Comparison of ENCODE assay signal across 21 mouse cellular contexts in genomic region chr8:65018423-65018822, GRCm38 (mm10). TPM values are rescaled to one million over a fixed set of nuclear protein-coding genes. Genes with fewer than 3 reads are reported as not detected.
DNase-seq lines count a peak whose midpoint lies in the region; ATAC-seq and TF ChIP-seq lines count a peak whose summit lies in the region.
"Had no signal": no experiment of that assay in that cellular context is flagged by ENCODE, and none has a peak within 500 bp of the region (broad histone marks: within the 10 kb centered on the region; RNA-seq: fewer than 3 reads in every experiment).

TSS of gene Trim61 (minus strand) at chr8:65018523.
TSS of gene Trim60 (minus strand) at chr8:65018584.

- no peak for ATAC-seq in midbrain, embryonic 11.5 days (ENCODE audit: low FRiP score)
- no peak for ATAC-seq in midbrain, embryonic 14.5 days (ENCODE audit: low FRiP score, low TSS enrichment)
- ATAC-seq: activated CD4-positive, CD25-positive, alpha-beta regulatory T cell, adult 4 months; CD4-positive, CD25-positive, alpha-beta regulatory T cell, adult 4 months; Patski had no signal

- no peak within 1 kb of the TSS for H3K4me3 ChIP-seq in midbrain, embryonic 11.5 days (ENCODE audit: low read depth, low read length)
- H3K4me3 ChIP-seq in midbrain, embryonic 14.5 days (replicated peaks; ENCODE audit: low read depth, low read length), result no peak within 1 kb of the TSS
- H3K4me3 ChIP-seq in testis, adult 2 months (ENCODE audit: control insufficient read depth, low read depth, low read length), result no peak within 1 kb of the TSS

- no peaks in the 10 kb centered on the region for H3K4me1 ChIP-seq in midbrain, embryonic 11.5 days (ENCODE audit: control insufficient read depth, insufficient read depth, low read length)
- H3K4me1 ChIP-seq in midbrain, embryonic 14.5 days (ENCODE audit: control insufficient read depth, insufficient read depth, low read length), result no peaks in the 10 kb centered on the region
- H3K4me1 ChIP-seq in testis, adult 2 months (ENCODE audit: control insufficient read depth, insufficient read depth, low read length), result peaks cover 3% of the 10 kb centered on the region; the same call in 1 of the 2 replicates

- no peak within 1 kb of the TSS for H3K9ac ChIP-seq in midbrain, embryonic 11.5 days (ENCODE audit: low read length)
- H3K9ac ChIP-seq in midbrain, embryonic 14.5 days (replicated peaks; ENCODE audit: low read length), result no peak within 1 kb of the TSS

- H3K27me3 ChIP-seq in midbrain, embryonic 11.5 days (ENCODE audit: control insufficient read depth, insufficient read depth, low read length), result no peaks in the 10 kb centered on the region
- no peaks in the 10 kb centered on the region for H3K27me3 ChIP-seq in midbrain, embryonic 14.5 days (ENCODE audit: control insufficient read depth, insufficient read depth, low read length)
- H3K27me3 ChIP-seq in testis, adult 2 months (ENCODE audit: control insufficient read depth, insufficient read depth, low read length), result no peaks in the 10 kb centered on the region
- H3K27me3 ChIP-seq: CH12.LX, Patski had no signal

- no peaks in the 10 kb centered on the region for H3K9me3 ChIP-seq in midbrain, embryonic 11.5 days (ENCODE audit: control insufficient read depth, low read length)
- H3K9me3 ChIP-seq in midbrain, embryonic 14.5 days (ENCODE audit: control insufficient read depth, low read length), result no peaks in the 10 kb centered on the region
- H3K9me3 ChIP-seq: G1E had no signal

- no peak within 1 kb of the TSS for H3K4me2 ChIP-seq in midbrain, embryonic 11.5 days
- no peak within 1 kb of the TSS for H3K4me2 ChIP-seq in midbrain, embryonic 14.5 days (ENCODE audit: low read length)

- no peak for TF ChIP-seq CTCF in testis, adult 2 months (IDR thresholded peaks at IDR 0.05; ENCODE audit: control insufficient read depth, insufficient read depth, insufficient replicate concordance, low read depth, low read length)

- TF ChIP-seq POLR2A in testis, adult 2 months (IDR thresholded peaks at IDR 0.05; ENCODE audit: control insufficient read depth, low read depth, low read length), result no peak

- H3K27ac ChIP-seq in midbrain, embryonic 11.5 days (ENCODE audit: low read depth, low read length), result no peak within 1 kb of the TSS
- H3K27ac ChIP-seq in midbrain, embryonic 14.5 days (replicated peaks; ENCODE audit: low read depth, low read length), result no peak within 1 kb of the TSS
- peak within 1 kb of the TSS; percentile 67 for H3K27ac ChIP-seq in testis, adult 2 months (ENCODE audit: control insufficient read depth, insufficient read depth, low read depth, low read length)

- peak; percentile 28 for DNase-seq in midbrain, embryonic 11.5 days (ENCODE audit: low spot score, missing footprints)
- no peak for DNase-seq in midbrain, embryonic 14.5 days
- DNase-seq in testis, postnatal 14 days (ENCODE audit: low spot score), result no peak
- DNase-seq: adrenal gland, adult 2 months; adrenal gland, adult 8-10 months; adrenal gland, postnatal 10 days; adrenal gland, postnatal 14 days; adrenal gland, postnatal 25 days; adrenal gland, postnatal 36 days; B cell, adult 2 months; cerebellum, adult 11 months; cerebellum, adult 11-12 months; cerebellum, adult 18-20 months had no signal

- no peaks in the 10 kb centered on the region for H3K36me3 ChIP-seq in midbrain, embryonic 11.5 days (ENCODE audit: control insufficient read depth, insufficient read depth, low read length)
- H3K36me3 ChIP-seq in midbrain, embryonic 14.5 days (ENCODE audit: control insufficient read depth, insufficient read depth, low read length), result no peaks in the 10 kb centered on the region
- no peaks in the 10 kb centered on the region for H3K36me3 ChIP-seq in testis, adult 2 months (ENCODE audit: control insufficient read depth, insufficient read depth, low read length)
- H3K36me3 ChIP-seq: G1E had no signal

- WGBS in midbrain, embryonic 11.5 days, result 90% methylated on average over 8 of the region's 8 CpGs
- WGBS in midbrain, embryonic 14.5 days, result 89% methylated on average over 8 of the region's 8 CpGs

RNA-seq across cellular contexts. Expression of gene Trim61, which starts in this region (rescaled TPM):
- not detected in 2 replicates for polyA plus RNA-seq in midbrain, embryonic 11.5 days (2014; fragmentation: Nextera tagmentation; extraction: Ambion mirVana)
- not detected in 2 replicates for polyA plus RNA-seq in midbrain, embryonic 14.5 days (2014; fragmentation: Nextera tagmentation; extraction: Ambion mirVana)
- 0.06 TPM in 1 of 2 replicates, not detected in the other for polyA plus RNA-seq in testis, adult 2 months (2012; rRNA removed)
- polyA plus RNA-seq: activated CD4-positive, CD25-positive, alpha-beta regulatory T cell, adult 4 months; adrenal gland, adult 2 months; brain, embryonic 14.5 days; C2C12; CD4-positive, CD25-positive, alpha-beta regulatory T cell, adult 4 months; G1E had no signal

RNA-seq across cellular contexts. Expression of gene Trim60, which starts in this region (rescaled TPM):
- not detected in 2 replicates for polyA plus RNA-seq in midbrain, embryonic 11.5 days (2014; fragmentation: Nextera tagmentation; extraction: Ambion mirVana)
- not detected in 2 replicates for polyA plus RNA-seq in midbrain, embryonic 14.5 days (2014; fragmentation: Nextera tagmentation; extraction: Ambion mirVana)
- polyA plus RNA-seq in testis, adult 2 months (2012; rRNA removed), result 0.05 TPM in 1 of 2 replicates, not detected in the other
- polyA plus RNA-seq: activated CD4-positive, CD25-positive, alpha-beta regulatory T cell, adult 4 months; adrenal gland, adult 2 months; brain, embryonic 14.5 days; C2C12; CD4-positive, CD25-positive, alpha-beta regulatory T cell, adult 4 months; G1E had no signal

Comparison
In these comparisons a context has a peak if more than half of its experiments do, and no peak if none do; other contexts are left out.
1. Peak in DNase-seq in midbrain, embryonic 11.5 days; RNA of the genes that start here not detected or under 1 TPM.